Mouse (Mus musculus) cortical plate, adult 2 months (tissue): ENCODE results near the gene Akain1.

Experiments used
- CTCF ChIP-seq: fragments of 200-500 bp; IDR thresholded peaks from 2 replicates; pipeline ENCODE4 v1.5.1; 2011; ENCODE audit warnings: mild to moderate bottlenecking, control low read depth, low read length; ENCODE audit not compliant: insufficient read depth; ENCODE audit errors: extremely low read depth
- POLR2A ChIP-seq: fragments of 200-500 bp; IDR thresholded peaks from 2 replicates; pipeline ENCODE4 v1.6.1; 2011; ENCODE audit warnings: mild to moderate bottlenecking, low read length, control low read depth; ENCODE audit not compliant: insufficient read depth; ENCODE audit errors: extremely low read depth

- TF ChIP-seq POLR2A (no peak), CTCF (no peak)
Measured at GRCm38 (mm10) chr17:69495531-69495930, 56.4 kb downstream of the Akain1 start.
